Mouse (Mus musculus): Measurements from ENCODE around the gene Rab7b. TPM values are rescaled to one million over a fixed set of nuclear protein-coding genes. Genes with fewer than 3 reads are reported as not detected.

Rab7b gene
- 2.3 and 2.6 TPM in 2 replicates for polyA plus RNA-seq (2015; fragmentation: Nextera tagmentation; extraction: Ambion mirVana)

- no peak within 1 kb of the TSS for H3K4me2 ChIP-seq (ENCODE audit: low read depth, low read length)
- 51% methylated on average over 8 of the region's 8 CpGs for WGBS
Measured at GRCm38 (mm10) chr1:131688475-131688874, at the start of gene Rab7b. Gene Rab7b, plus strand, starts transcription at chr1:131688695.

DNA sequence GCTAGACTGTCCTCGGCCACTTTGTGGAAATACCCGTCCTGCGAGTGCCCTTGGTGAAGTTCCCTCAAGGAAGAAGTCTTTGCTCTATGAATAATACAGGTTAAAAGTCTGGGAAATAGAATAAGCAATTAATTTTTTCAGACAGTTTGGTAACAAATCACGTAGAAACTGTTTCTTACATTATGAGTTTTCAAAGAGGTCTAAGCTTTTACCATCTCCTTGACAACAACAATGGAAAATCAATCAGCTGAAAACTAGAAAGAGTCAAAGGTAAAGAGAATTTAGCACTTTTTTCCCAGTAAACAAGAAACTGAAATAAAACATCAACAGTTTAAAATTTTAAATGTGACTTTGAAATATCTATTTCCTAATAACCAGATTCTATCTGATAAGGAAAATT lies 48.4 kb upstream of the Rab7b start:
- H3K9me3 ChIP-seq (ENCODE audit: control insufficient read depth, low read length): no peaks in the 10 kb centered on the region
- no peak overlapping the region for H3K27ac ChIP-seq (ENCODE audit: low read length)
- no peaks in the 10 kb centered on the region for H3K36me3 ChIP-seq (ENCODE audit: control insufficient read depth, insufficient read depth, low read length)
- no peaks in the 10 kb centered on the region; the same call in 1 of the 2 replicates for H3K4me1 ChIP-seq (replicated peaks; ENCODE audit: control insufficient read depth, insufficient read depth, low read length)
- H3K4me3 ChIP-seq (ENCODE audit: low read length): no peak overlapping the region
- no peak for ATAC-seq (ENCODE audit: low read depth)
- H3K27me3 ChIP-seq (ENCODE audit: control insufficient read depth, insufficient read depth, low read depth, low read length): no peaks in the 10 kb centered on the region
- no peak overlapping the region for H3K9ac ChIP-seq (ENCODE audit: low read length)
- no peak overlapping the region for H3K4me2 ChIP-seq (ENCODE audit: low read depth, low read length)
- 64% methylated on average over 4 of the region's 4 CpGs for WGBS

More at GRCm38 (mm10) chr1:131688475-131688874, at the start of gene Rab7b:
- H3K4me1 ChIP-seq (replicated peaks; ENCODE audit: control insufficient read depth, insufficient read depth, low read length): no peaks in the 10 kb centered on the region
- H3K27me3 ChIP-seq (ENCODE audit: control insufficient read depth, insufficient read depth, low read depth, low read length): no peaks in the 10 kb centered on the region
- peak; percentile 38; the same call in 1 of the 2 replicates for ATAC-seq (ENCODE audit: low read depth)
- no peaks in the 10 kb centered on the region for H3K36me3 ChIP-seq (ENCODE audit: control insufficient read depth, insufficient read depth, low read length)
- H3K9ac ChIP-seq (ENCODE audit: low read length): no peak within 1 kb of the TSS
- no peak within 1 kb of the TSS for H3K4me3 ChIP-seq (ENCODE audit: low read length)
- H3K9me3 ChIP-seq (ENCODE audit: control insufficient read depth, low read length): no peaks in the 10 kb centered on the region
- no peak within 1 kb of the TSS for H3K27ac ChIP-seq (ENCODE audit: low read length)

DNA sequence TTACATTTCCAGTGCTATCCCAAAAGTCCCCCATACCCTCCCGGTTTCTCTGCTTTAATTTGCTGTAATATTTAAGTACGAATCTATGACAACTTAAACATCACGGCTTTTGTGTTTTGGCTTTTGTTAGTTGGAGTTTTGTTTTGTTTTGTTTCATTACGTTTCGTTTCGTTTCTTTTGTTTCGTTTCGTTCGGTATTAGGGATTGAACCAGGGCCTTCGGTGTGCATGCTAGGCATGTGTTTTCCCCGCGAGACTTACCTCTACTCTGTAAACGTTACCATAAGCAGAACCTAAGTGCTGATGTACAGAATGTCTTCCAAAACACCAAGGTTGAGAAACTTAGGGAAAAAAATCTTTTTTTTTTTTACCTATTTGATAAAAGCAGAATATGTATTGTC lies 46.9 kb upstream of the Rab7b start:
- Histone ChIP-seq H3K4me3 (ENCODE audit: low read length) (no peak overlapping the region), H3K27me3 (ENCODE audit: control insufficient read depth, insufficient read depth, low read depth, low read length) (no peaks in the 10 kb centered on the region), H3K9me3 (ENCODE audit: control insufficient read depth, low read length) (no peaks in the 10 kb centered on the region), H3K9ac (ENCODE audit: low read length) (no peak overlapping the region), H3K4me1 (replicated peaks; ENCODE audit: control insufficient read depth, insufficient read depth, low read length) (no peaks in the 10 kb centered on the region; the same call in 1 of the 2 replicates), H3K27ac (ENCODE audit: low read length) (no peak overlapping the region), H3K36me3 (ENCODE audit: control insufficient read depth, insufficient read depth, low read length) (no peaks in the 10 kb centered on the region), H3K4me2 (ENCODE audit: low read depth, low read length) (no peak overlapping the region)
- ATAC-seq (ENCODE audit: low read depth): no peak
- 89% methylated on average over 13 of the region's 13 CpGs for WGBS

DNA sequence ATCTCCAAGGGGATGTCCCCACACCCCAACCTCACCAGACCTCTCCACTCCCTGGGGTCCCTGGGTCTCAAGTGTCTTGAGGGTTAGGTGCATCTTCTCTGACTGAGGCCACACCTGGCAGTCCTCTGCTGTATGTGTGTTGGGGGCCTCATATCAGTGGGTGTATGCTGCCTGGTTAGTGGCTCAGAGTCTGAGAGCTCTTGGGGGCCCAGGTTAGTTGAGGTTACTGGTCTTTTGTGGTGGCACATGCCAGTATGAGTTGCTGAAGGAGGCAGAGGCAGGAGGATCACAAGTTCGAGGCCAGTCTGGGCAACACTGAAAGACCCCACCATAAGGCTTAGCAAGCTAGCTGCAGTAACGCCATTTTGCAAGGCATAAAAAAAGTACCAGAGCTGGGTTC lies 46.2 kb upstream of the Rab7b start:
- Histone ChIP-seq H3K9ac (ENCODE audit: low read length) (no peak overlapping the region), H3K4me2 (ENCODE audit: low read depth, low read length) (no peak overlapping the region), H3K27ac (ENCODE audit: low read length) (no peak overlapping the region), H3K4me3 (ENCODE audit: low read length) (no peak overlapping the region), H3K27me3 (ENCODE audit: control insufficient read depth, insufficient read depth, low read depth, low read length) (no peaks in the 10 kb centered on the region), H3K36me3 (ENCODE audit: control insufficient read depth, insufficient read depth, low read length) (no peaks in the 10 kb centered on the region), H3K9me3 (ENCODE audit: control insufficient read depth, low read length) (no peaks in the 10 kb centered on the region), H3K4me1 (replicated peaks; ENCODE audit: control insufficient read depth, insufficient read depth, low read length) (no peaks in the 10 kb centered on the region; the same call in 1 of the 2 replicates)
- ATAC-seq (ENCODE audit: low read depth): no peak
- 78% methylated on average over 2 of the region's 2 CpGs for WGBS

DNA sequence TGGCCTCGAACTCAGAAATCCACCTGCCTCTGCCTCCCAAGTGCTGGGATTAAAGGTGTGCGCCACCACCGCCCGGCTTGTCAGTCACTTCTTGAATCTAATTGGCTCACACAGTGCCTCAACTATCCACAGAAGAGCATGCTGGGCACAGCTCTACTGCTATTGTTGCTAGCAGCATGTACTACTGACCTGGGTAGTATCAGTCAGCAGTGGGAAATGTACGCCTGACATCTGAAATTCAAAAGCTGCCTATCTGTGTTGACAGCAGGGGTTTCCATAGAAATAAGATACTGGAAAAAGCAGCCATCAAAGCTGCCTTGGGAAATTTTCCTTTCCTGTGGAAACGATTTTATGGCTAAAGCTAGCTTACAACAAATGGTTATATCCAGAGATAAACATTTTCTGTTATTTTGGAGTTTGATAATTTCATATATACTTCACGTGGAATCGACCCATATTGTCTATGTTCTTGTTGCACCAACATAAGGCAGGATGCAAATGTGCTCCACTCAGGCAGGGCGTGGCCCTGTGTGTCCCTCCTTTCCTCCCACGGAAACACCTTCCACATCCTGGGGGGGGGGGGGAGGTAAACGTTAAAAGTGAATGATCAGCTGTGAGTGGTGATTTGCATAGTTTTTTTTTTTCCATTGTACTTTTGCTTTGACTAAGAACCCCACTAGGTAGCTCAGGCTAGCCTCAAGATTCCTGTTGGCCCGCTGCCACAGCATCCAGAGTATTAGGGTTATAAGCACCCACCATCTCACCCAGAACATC lies 35.6 kb upstream of the Rab7b start:
- no peaks in the 10 kb centered on the region for H3K36me3 ChIP-seq (ENCODE audit: control insufficient read depth, insufficient read depth, low read length)
- H3K4me2 ChIP-seq (ENCODE audit: low read depth, low read length): no peak overlapping the region
- no peaks in the 10 kb centered on the region for H3K9me3 ChIP-seq (ENCODE audit: control insufficient read depth, low read length)
- WGBS: 72% methylated on average over 12 of the region's 12 CpGs
- peaks cover 3% of the 10 kb centered on the region; the same call in 1 of the 2 replicates for H3K4me1 ChIP-seq (replicated peaks; ENCODE audit: control insufficient read depth, insufficient read depth, low read length)
- no peak for ATAC-seq (ENCODE audit: low read depth)
- H3K27ac ChIP-seq (ENCODE audit: low read length): no peak overlapping the region
- no peaks in the 10 kb centered on the region for H3K27me3 ChIP-seq (ENCODE audit: control insufficient read depth, insufficient read depth, low read depth, low read length)
- no peak overlapping the region for H3K9ac ChIP-seq (ENCODE audit: low read length)
- H3K4me3 ChIP-seq (ENCODE audit: low read length): no peak overlapping the region

DNA sequence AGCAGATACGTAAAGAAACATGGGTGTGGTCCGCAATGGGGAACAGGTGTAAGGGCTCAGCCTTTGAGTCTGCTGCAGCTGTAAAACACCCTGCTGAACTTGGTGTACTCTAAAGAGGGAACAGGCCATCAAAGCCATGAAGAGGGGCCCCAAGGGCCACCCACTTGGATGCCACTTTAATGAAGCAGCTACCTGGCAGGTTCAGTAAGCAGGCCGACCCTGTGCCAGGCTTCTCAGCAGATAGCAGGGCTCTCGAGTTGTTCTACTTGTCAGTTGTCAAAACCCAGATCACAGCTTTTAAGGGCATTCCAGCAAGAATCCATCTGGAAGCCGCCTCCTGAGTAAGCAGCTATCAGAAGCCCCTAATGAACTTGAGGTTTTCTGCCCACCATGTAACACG lies 32.9 kb upstream of the Rab7b start:
- Histone ChIP-seq H3K4me3 (ENCODE audit: low read length) (no peak overlapping the region), H3K27ac (ENCODE audit: low read length) (no peak overlapping the region), H3K4me1 (replicated peaks; ENCODE audit: control insufficient read depth, insufficient read depth, low read length) (peaks cover 4% of the 10 kb centered on the region; the same call in 1 of the 2 replicates), H3K9me3 (ENCODE audit: control insufficient read depth, low read length) (no peaks in the 10 kb centered on the region), H3K9ac (ENCODE audit: low read length) (no peak overlapping the region), H3K36me3 (ENCODE audit: control insufficient read depth, insufficient read depth, low read length) (no peaks in the 10 kb centered on the region), H3K4me2 (ENCODE audit: low read depth, low read length) (no peak overlapping the region), H3K27me3 (ENCODE audit: control insufficient read depth, insufficient read depth, low read depth, low read length) (no peaks in the 10 kb centered on the region)
- 53% methylated on average over 6 of the region's 6 CpGs for WGBS
- no peak for ATAC-seq (ENCODE audit: low read depth)

DNA sequence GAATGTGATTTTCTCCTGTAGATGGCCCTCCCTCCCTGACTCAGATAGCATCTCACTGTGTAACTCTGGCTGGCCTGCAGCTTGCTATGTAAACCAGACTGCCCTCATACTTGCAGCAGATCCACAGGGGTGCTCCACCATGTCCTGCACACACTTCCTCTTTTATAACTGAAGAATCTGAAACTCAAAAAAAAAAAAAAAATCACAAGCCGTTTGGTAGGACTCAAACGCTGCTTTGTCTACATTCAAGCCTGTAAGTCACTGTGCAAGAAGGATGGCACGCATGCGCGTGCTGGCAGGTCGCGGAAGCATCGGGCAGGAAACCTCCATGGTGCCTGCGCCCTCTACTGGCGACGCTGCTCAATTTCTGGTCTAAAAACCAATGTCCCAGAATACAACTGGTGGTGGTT lies 30.5 kb upstream of the Rab7b start:
- peak overlapping the region; percentile 42 for H3K9ac ChIP-seq (ENCODE audit: low read length)
- no peaks in the 10 kb centered on the region for H3K9me3 ChIP-seq (ENCODE audit: control insufficient read depth, low read length)
- peaks cover 4% of the 10 kb centered on the region; the same call in 1 of the 2 replicates for H3K4me1 ChIP-seq (replicated peaks; ENCODE audit: control insufficient read depth, insufficient read depth, low read length)
- ATAC-seq (ENCODE audit: low read depth): peak; percentile 76
- WGBS: 0% methylated on average over 11 of the region's 11 CpGs
- no peaks in the 10 kb centered on the region for H3K27me3 ChIP-seq (ENCODE audit: control insufficient read depth, insufficient read depth, low read depth, low read length)
- H3K4me3 ChIP-seq (ENCODE audit: low read length): no peak overlapping the region
- peak overlapping the region; percentile 46 for H3K4me2 ChIP-seq (ENCODE audit: low read depth, low read length)
- H3K36me3 ChIP-seq (ENCODE audit: control insufficient read depth, insufficient read depth, low read length): no peaks in the 10 kb centered on the region
- no peak overlapping the region for H3K27ac ChIP-seq (ENCODE audit: low read length)

GRCm38 (mm10) chr1:131659512-131660085 lies 28.9 kb upstream of the Rab7b start:
- ATAC-seq (ENCODE audit: low read depth): no peak
- Histone ChIP-seq H3K4me2 (ENCODE audit: low read depth, low read length) (no peak overlapping the region), H3K9ac (ENCODE audit: low read length) (no peak overlapping the region), H3K4me3 (ENCODE audit: low read length) (no peak overlapping the region), H3K9me3 (ENCODE audit: control insufficient read depth, low read length) (no peaks in the 10 kb centered on the region), H3K27ac (ENCODE audit: low read length) (no peak overlapping the region), H3K4me1 (replicated peaks; ENCODE audit: control insufficient read depth, insufficient read depth, low read length) (peaks cover 4% of the 10 kb centered on the region; the same call in 1 of the 2 replicates), H3K27me3 (ENCODE audit: control insufficient read depth, insufficient read depth, low read depth, low read length) (no peaks in the 10 kb centered on the region), H3K36me3 (ENCODE audit: control insufficient read depth, insufficient read depth, low read length) (no peaks in the 10 kb centered on the region)
- WGBS: 75% methylated on average over 5 of the region's 5 CpGs

- H3K27ac ChIP-seq (ENCODE audit: low read length): no peak overlapping the region
- H3K9me3 ChIP-seq (ENCODE audit: control insufficient read depth, low read length): no peaks in the 10 kb centered on the region
- ATAC-seq (ENCODE audit: low read depth): no peak
- 73% methylated on average over 2 of the region's 2 CpGs for WGBS
- H3K9ac ChIP-seq (ENCODE audit: low read length): no peak overlapping the region
- H3K4me2 ChIP-seq (ENCODE audit: low read depth, low read length): no peak overlapping the region
- H3K4me3 ChIP-seq (ENCODE audit: low read length): no peak overlapping the region
- H3K36me3 ChIP-seq (ENCODE audit: control insufficient read depth, insufficient read depth, low read length): no peaks in the 10 kb centered on the region
- peaks cover 4% of the 10 kb centered on the region; the same call in 1 of the 2 replicates for H3K4me1 ChIP-seq (replicated peaks; ENCODE audit: control insufficient read depth, insufficient read depth, low read length)
- no peaks in the 10 kb centered on the region for H3K27me3 ChIP-seq (ENCODE audit: control insufficient read depth, insufficient read depth, low read depth, low read length)
Measured at GRCm38 (mm10) chr1:131660266-131660665, 28.2 kb upstream of the Rab7b start.
